Mouse (Mus musculus): ENCODE data around the gene Cenps. TPM values are rescaled to one million over a fixed set of nuclear protein-coding genes. Genes with fewer than 3 reads are reported as not detected.

Cenps gene
- total RNA-seq, 2 experiments from 2014 or later, result 22.7 to 24.1 TPM

Other genes with a start within 250 kb of the Cenps start
- gene Pex14, start 37.8 kb downstream of the Cenps start, total RNA-seq (2021), result 10 to 100 TPM; 36.5 to 41.7 TPM
- 10 to 100 TPM; 58.3 to 61.6 TPM for gene Dffa, start 33.5 kb downstream of the Cenps start, total RNA-seq (2021)
- 10 to 100 TPM; 16.3 to 21.3 TPM for gene Cort, start 10.9 kb downstream of the Cenps start, total RNA-seq (2021)
- gene Pgd, start 29.1 kb upstream of the Cenps start, total RNA-seq (2021), result 10 to 100 TPM; 42.5 to 45.3 TPM
- gene Kif1b, start 170.1 kb upstream of the Cenps start, total RNA-seq (2021), result 100 to 1,000 TPM; 412 to 453 TPM

Data from left cerebral cortex, postnatal 14 days (tissue).